Mouse (Mus musculus) gastrocnemius, postnatal 14 days (tissue): Measurements from ENCODE around the gene Eapp. TPM values are rescaled to one million over a fixed set of nuclear protein-coding genes. Genes with fewer than 3 reads are reported as not detected.
"Not testable (repeated sequence)": the region's sequence is repeated elsewhere in the genome, so short reads cannot be mapped to it uniquely, and the experiment has no call there.

Experiments used
- DNase-seq: peaks from one replicate; pipeline ENCODE4 v3.0.0; 2021; ENCODE audit warnings: mixed read lengths
- intact Hi-C: fragments of 180-260 bp; cut with DNase I; formaldehyde crosslinking; loops from one replicate; pipeline ENCODE4 v1.15.1; 2025; ENCODE audit warnings: low total_unique reads
- long read RNA-seq, 2 experiments: library from polyadenylated mRNA; stranded (forward); transcript quantifications; one replicate each; pipeline ENCODE4 v2.0.0; 2021
- total RNA-seq, 2 experiments: library from RNA; stranded (reverse); gene quantifications; 2 replicates each; pipeline ENCODE4 v1.2.3; 2021

Eapp gene
- total RNA-seq: 10 to 100 TPM; 17.5 to 19.6 TPM
- long read RNA-seq, experiment 1, full-length matches to known transcripts: 16 of 25 reads
- long read RNA-seq, experiment 1, partial matches to known transcripts: 0 of 25 reads
- long read RNA-seq, experiment 1, other reads (novel, unspliced or antisense): 9 of 25 reads
- long read RNA-seq, experiment 2, full-length matches to known transcripts: 19 of 28 reads
- long read RNA-seq, experiment 2, partial matches to known transcripts: 3 of 28 reads
- long read RNA-seq, experiment 2, other reads (novel, unspliced or antisense): 6 of 28 reads

DNA sequence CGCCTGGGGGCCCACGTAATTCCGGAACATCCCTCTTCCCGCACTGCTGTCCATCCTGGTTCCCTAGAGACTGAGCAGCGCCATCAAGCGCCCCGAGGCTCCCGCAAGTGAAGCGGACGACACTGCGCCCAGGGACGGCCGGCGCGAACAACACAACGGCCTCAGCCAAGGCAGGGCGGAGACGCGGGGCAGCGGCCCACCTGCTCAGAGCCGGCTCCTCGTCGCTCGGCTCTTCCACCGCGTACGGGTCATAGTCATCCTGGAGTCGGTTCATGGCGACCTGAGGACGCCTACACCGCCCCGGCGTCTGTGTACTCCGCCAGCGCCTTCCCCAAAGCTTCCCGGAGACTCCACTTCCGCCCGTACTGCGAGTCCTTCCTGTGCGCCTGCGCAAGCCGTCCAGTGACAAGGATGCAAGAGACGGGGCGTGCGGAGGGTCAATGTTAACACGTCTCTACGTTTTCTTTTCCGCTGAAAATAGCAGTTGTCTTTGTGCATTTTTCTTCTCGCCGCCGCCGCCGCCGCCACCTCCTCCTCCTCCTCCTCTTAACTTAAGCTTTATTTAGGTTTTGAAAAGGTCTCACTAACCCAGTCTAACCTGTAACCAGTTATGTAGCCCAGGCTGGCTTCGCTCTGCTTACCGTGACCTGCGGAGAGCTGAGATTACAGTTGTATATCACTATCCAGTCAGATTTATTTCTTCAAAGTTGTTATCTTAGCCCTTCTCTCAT, at the start of gene Eapp:
Eapp (minus strand) TSS at position 387 of the 731 bp plus-strand sequence.
- intact Hi-C loops: loop anchor here (10.0 kb wide), 1 partner anchor 99 kb away; the partner anchor contains the start of gene Snx6
- DNase-seq: peak; percentile 97

DNA sequence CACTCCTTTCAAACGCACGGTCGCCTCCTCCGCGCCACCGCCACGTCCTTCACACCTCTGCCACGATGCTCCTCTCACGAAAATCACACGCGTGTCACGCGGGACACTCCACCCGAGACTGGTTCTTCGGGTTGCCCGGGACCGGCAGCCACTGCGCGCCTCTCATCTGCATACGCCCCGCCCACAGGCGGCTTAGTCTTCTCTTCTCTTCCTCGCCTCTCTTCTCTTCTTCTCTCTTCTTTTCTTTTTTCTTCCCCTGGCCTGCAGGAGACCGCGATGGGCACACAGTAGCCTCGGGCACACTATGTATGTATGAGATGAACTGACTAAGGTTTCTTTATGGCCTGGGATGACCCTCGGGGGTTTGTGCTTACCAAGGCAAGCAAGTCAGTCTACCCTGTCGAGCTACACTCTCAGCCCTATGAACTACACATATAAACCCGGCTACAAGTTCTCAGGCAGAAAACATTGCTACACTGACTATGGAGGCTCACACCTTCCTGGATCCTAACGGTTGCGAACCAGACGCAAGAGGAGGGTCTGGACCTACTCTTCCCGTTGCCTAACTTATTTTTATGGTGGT, 43.1 kb upstream of the Eapp start:
- DNase-seq, intact Hi-C loops: not testable (repeated sequence)

- intact Hi-C loops, DNase-seq: not testable (repeated sequence)
These were observed 42.4 kb upstream of the Eapp start for GRCm38 (mm10) chr12:54737891-54738660.

GRCm38 (mm10) chr12:54734307-54735131, 38.8 kb upstream of the Eapp start:
- intact Hi-C loops: not testable (repeated sequence)
- DNase-seq: peak; percentile 36

- DNase-seq, intact Hi-C loops: not testable (repeated sequence)
These were observed 33.7 kb upstream of the Eapp start for GRCm38 (mm10) chr12:54729140-54730059.

GRCm38 (mm10) chr12:54718871-54719786, 23.4 kb upstream of the Eapp start:
- intact Hi-C loops: not testable (repeated sequence)

GRCm38 (mm10) chr12:54717516-54717915, 21.8 kb upstream of the Eapp start:
- intact Hi-C loops: not testable (repeated sequence)

More at GRCm38 (mm10) chr12:54718871-54719786, 23.4 kb upstream of the Eapp start:
- not testable (repeated sequence) for DNase-seq

DNA sequence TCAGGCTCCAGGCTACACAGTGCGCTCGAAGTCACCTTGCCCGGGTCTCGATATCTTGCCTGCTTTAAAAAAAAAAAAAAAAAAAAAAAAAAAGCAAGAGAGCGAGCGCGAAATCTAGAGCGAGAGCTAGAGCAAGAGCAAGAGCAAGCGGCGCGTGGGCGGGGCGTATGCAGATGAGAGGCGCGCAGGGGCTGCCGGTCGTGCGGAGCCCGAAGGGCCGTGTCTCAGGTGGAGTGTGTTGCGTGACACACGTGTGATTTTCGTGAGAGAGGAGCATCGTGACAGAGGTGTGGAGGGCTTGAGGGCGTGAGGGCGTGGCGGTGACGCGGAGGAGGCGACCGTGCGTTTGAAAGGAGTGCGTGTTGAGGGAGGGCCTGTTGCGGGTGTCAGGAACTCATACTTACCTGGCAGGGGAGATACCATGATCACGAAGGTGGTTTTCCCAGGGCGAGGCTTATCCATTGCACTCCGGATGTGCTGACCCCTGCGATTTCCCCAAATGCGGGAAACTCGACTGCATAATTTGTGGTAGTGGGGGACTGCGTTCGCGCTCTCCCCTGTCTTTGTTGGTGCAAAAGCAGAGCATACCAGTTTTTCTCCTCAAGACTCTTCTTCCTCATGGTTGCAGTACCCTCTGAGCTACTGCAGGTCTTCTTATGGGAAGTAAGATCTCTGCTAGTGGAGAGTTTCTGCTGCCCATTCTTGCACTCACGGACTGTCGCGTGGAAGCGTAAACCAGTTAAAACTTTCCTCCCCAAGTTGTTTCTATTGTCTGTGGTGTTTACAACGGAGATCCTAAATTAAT, 18.3 kb upstream of the Eapp start:
- intact Hi-C loops, DNase-seq: not testable (repeated sequence)

More at GRCm38 (mm10) chr12:54717516-54717915, 21.8 kb upstream of the Eapp start:
- not testable (repeated sequence) for DNase-seq

DNA sequence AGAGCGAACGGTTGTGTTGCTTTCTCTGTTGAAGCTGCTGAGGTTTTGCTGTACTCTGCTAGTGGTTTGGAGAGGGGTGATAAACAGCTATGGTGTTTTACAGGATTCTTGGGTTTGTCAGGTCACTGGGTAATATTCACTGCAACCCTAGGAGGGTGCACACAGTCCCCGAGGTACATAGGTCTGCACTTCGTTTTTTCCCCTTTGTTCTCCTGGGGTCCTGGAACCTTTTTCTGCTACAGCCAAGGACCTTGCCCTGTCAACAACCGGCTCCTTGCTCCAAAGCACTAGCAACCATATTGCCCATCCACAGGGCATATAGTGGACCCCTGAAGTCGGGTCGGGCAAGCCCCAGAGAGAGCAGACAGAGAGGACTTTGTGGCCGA, 14.8 kb upstream of the Eapp start:
- intact Hi-C loops: not testable (repeated sequence)
- DNase-seq: peak; percentile 17

DNA sequence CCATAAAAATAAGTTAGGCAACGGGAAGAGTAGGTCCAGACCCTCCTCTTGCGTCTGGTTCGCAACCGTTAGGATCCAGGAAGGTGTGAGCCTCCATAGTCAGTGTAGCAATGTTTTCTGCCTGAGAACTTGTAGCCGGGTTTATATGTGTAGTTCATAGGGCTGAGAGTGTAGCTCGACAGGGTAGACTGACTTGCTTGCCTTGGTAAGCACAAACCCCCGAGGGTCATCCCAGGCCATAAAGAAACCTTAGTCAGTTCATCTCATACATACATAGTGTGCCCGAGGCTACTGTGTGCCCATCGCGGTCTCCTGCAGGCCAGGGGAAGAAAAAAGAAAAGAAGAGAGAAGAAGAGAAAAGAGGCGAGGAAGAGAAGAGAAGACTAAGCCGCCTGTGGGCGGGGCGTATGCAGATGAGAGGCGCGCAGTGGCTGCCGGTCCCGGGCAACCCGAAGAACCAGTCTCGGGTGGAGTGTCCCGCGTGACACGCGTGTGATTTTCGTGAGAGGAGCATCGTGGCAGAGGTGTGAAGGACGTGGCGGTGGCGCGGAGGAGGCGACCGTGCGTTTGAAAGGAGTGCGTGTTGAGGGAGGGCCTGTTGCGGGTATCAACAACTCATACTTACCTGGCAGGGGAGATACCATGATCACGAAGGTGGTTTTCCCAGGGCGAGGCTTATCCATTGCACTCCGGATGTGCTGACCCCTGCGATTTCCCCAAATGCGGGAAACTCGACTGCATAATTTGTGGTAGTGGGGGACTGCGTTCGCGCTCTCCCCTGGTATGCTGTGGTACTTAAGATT, 14.2 kb upstream of the Eapp start:
- intact Hi-C loops, DNase-seq: not testable (repeated sequence)

GRCm38 (mm10) chr12:54699394-54699793, 3.7 kb upstream of the Eapp start:
- no peak for DNase-seq
- intact Hi-C loops: loop anchor here (10.0 kb wide), 1 partner anchor 95 kb away; the partner anchor contains the start of gene Snx6

- no peak for DNase-seq
- intact Hi-C loops: loop anchor here (10.0 kb wide), 1 partner anchor 97 kb away; the partner anchor contains the start of gene Snx6
These were observed 2.1 kb upstream of the Eapp start for GRCm38 (mm10) chr12:54697791-54698250.

GRCm38 (mm10) chr12:54697003-54697597, 1.4 kb upstream of the Eapp start:
- DNase-seq: no peak
- intact Hi-C loops: loop anchor here (10.0 kb wide), 1 partner anchor 98 kb away; the partner anchor contains the start of gene Snx6
